Mouse (Mus musculus) kidney, postnatal 0 days (tissue): Measurements from ENCODE around the gene Ciao1. TPM values are rescaled to one million over a fixed set of nuclear protein-coding genes. Genes with fewer than 3 reads are reported as not detected.
A peak's percentile ranks its signal among the peaks of the same experiment; 100 is the strongest.

Experiments
- ATAC-seq: fragments of 200-750 bp; cut with Nextera tagmentation; replicated peaks from 2 replicates; pipeline ENCODE4 v1.8.0; 2017; ENCODE audit warnings: low read depth, moderate number of reproducible peaks, moderate TSS enrichment, moderate library complexity; ENCODE audit not compliant: low FRiP score
- DNase-seq: peaks from one replicate; pipeline ENCODE4 v3.0.0-alpha.2; 2016; ENCODE audit warnings: low spot score
- H3K27ac ChIP-seq: fragments of 300-500 bp; sonication (generic); 2 replicates; pipeline ENCODE4 v1.5.1; 2014; ENCODE audit warnings: mild to moderate bottlenecking
- H3K27me3 ChIP-seq: fragments of 300-500 bp; sonication (generic); 2 replicates; pipeline ENCODE4 v1.6.1; 2014; ENCODE audit warnings: low read length, mixed read lengths; ENCODE audit not compliant: insufficient read depth
- H3K36me3 ChIP-seq: fragments of 300-500 bp; sonication (generic); 2 replicates; pipeline ENCODE4 v1.6.1; 2014; ENCODE audit warnings: low read length, mixed read lengths; ENCODE audit not compliant: insufficient read depth
- H3K4me1 ChIP-seq: fragments of 300-500 bp; sonication (generic); replicated peaks from 2 replicates; pipeline ENCODE4 v1.6.1; 2014; ENCODE audit warnings: antibody characterized with exemption, low read length, mixed read lengths; ENCODE audit not compliant: insufficient read depth
- H3K4me2 ChIP-seq: fragments of 300-500 bp; sonication (generic); 2 replicates; pipeline ENCODE4 v1.6.1; 2014; ENCODE audit warnings: mild to moderate bottlenecking, low read length, moderate library complexity, mixed read lengths
- H3K4me3 ChIP-seq: fragments of 300-500 bp; sonication (generic); replicated peaks from 2 replicates; pipeline ENCODE4 v1.5.1; 2014; ENCODE audit warnings: low read depth, low read length
- H3K9ac ChIP-seq: fragments of 300-500 bp; sonication (generic); 2 replicates; pipeline ENCODE4 v1.6.1; 2014; ENCODE audit warnings: low read depth, low read length
- H3K9me3 ChIP-seq: fragments of 300-500 bp; sonication (generic); replicated peaks from 2 replicates; pipeline ENCODE4 v1.6.1; 2016; ENCODE audit warnings: low read length, inconsistent platforms, mixed read lengths
- CTCF ChIP-seq: IDR thresholded peaks from 2 replicates; pipeline ENCODE4 v1.5.1; 2016; ENCODE audit warnings: antibody characterized with exemption, low read depth, mild to moderate bottlenecking, moderate library complexity
- WGBS: fragments of 180-500 bp; shearing (Covaris S2); extraction: QIAGEN DNeasy Blood & Tissue Kit; methylation state at CpG from one replicate; pipeline ENCODE4 v1.1.7; 2014; 5-methylcytosine and 5-hydroxymethylcytosine counted together
- polyA plus RNA-seq: library from polyadenylated mRNA; unstranded; fragments of >200 nt; fragmentation: Nextera tagmentation; extraction: Ambion mirVana; gene quantifications from 2 replicates; pipeline ENCODE4 v1.2.1, GENCODE M21; 2015

Ciao1 gene
- polyA plus RNA-seq, 1 experiment from 2014 or later: 67.8 TPM

DNA sequence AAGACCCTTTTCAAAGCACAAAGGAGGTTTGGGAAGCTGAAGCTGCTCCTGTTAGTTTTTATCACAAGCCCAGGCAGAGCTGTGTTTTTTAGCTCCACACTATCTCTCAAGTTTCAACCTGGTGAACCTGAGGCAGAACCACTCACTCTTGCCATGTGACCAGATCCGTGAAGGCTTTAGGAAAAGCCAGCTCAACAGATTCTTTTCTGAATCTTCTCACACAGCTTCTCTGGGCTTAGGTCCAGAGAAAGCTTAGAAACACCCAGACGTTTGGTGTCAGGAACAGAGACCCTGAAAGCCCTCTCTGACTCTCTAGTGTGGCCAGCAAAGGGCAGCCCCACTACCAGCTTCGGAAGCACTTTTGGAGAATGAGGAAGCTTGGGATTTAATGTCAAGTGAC is 3.8 kb upstream of the Ciao1 start:
- no peak for ATAC-seq
- Histone ChIP-seq H3K4me2 (no peak overlapping the region), H3K27ac (peak overlapping the region; percentile 54; the same call in 1 of the 2 replicates), H3K9ac (no peak overlapping the region), H3K9me3 (no peaks in the 10 kb centered on the region), H3K4me1 (peaks cover 18% of the 10 kb centered on the region), H3K4me3 (no peak overlapping the region), H3K27me3 (no peaks in the 10 kb centered on the region), H3K36me3 (no peaks in the 10 kb centered on the region)
- no peak for TF ChIP-seq CTCF
- no peak for DNase-seq
- 52% methylated on average over 3 of the region's 3 CpGs for WGBS

- DNase-seq (no peak), ATAC-seq (no peak)
- no peak overlapping the region for H3K4me3 ChIP-seq
- H3K27me3 ChIP-seq: no peaks in the 10 kb centered on the region
- H3K27ac ChIP-seq: no peak overlapping the region
- H3K4me2 ChIP-seq: no peak overlapping the region
- H3K4me1 ChIP-seq: peaks cover 18% of the 10 kb centered on the region
- no peaks in the 10 kb centered on the region for H3K9me3 ChIP-seq
- no peak for TF ChIP-seq CTCF
- WGBS: 79% methylated on average over 9 of the region's 9 CpGs
- H3K36me3 ChIP-seq: 0 out of 2 replicates have a peak, but pooled peaks cover 4% of the 10 kb centered on the region
- H3K9ac ChIP-seq: no peak overlapping the region
Measured at GRCm38 (mm10) chr2:127250291-127251008, 2.8 kb upstream of the Ciao1 start.

GRCm38 (mm10) chr2:127248334-127249004 is 853 bp upstream of the Ciao1 start:
- H3K36me3 ChIP-seq: peaks cover 15% of the 10 kb centered on the region
- no peaks in the 10 kb centered on the region for H3K27me3 ChIP-seq
- H3K4me1 ChIP-seq: peaks cover 18% of the 10 kb centered on the region
- no peaks in the 10 kb centered on the region for H3K9me3 ChIP-seq
- peak; percentile 63 for DNase-seq
- WGBS: under 1% methylated on average over 39 of the region's 39 CpGs
- TF ChIP-seq CTCF: peak; percentile 63
- H3K27ac ChIP-seq: peak overlapping the region; percentile 86
- H3K4me2 ChIP-seq: peak overlapping the region; percentile 87
- peak overlapping the region; percentile 81 for H3K9ac ChIP-seq
- peak; percentile 44 for ATAC-seq
- peak overlapping the region; percentile 70 for H3K4me3 ChIP-seq

DNA sequence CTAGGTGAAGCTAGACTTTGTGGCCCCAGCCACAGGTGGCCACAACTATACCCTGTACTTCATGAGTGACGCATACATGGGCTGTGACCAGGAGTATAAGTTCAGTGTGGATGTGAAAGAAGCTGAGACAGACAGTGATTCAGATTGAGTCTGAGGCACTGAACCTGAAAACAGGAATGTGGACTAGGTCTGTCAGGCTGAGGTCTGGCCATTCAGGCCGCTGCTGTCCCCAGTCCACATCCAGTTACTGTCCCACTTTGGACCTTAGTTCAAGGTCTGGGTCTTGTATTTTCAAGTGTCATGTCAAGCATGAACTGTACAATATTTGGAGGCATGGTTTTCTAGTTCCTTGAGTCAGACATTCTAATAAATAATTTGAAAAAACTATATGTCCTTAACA is 7.6 kb downstream of the Ciao1 start:
- Histone ChIP-seq H3K27me3 (no peaks in the 10 kb centered on the region), H3K9me3 (no peaks in the 10 kb centered on the region), H3K27ac (no peak overlapping the region), H3K4me1 (no peaks in the 10 kb centered on the region), H3K9ac (no peak overlapping the region), H3K4me3 (no peak overlapping the region), H3K36me3 (peaks cover 54% of the 10 kb centered on the region), H3K4me2 (no peak overlapping the region)
- DNase-seq (peak; percentile 13), ATAC-seq (peak; percentile 90)
- WGBS: 92% methylated on average over 2 of the region's 2 CpGs
- TF ChIP-seq CTCF: no peak

DNA sequence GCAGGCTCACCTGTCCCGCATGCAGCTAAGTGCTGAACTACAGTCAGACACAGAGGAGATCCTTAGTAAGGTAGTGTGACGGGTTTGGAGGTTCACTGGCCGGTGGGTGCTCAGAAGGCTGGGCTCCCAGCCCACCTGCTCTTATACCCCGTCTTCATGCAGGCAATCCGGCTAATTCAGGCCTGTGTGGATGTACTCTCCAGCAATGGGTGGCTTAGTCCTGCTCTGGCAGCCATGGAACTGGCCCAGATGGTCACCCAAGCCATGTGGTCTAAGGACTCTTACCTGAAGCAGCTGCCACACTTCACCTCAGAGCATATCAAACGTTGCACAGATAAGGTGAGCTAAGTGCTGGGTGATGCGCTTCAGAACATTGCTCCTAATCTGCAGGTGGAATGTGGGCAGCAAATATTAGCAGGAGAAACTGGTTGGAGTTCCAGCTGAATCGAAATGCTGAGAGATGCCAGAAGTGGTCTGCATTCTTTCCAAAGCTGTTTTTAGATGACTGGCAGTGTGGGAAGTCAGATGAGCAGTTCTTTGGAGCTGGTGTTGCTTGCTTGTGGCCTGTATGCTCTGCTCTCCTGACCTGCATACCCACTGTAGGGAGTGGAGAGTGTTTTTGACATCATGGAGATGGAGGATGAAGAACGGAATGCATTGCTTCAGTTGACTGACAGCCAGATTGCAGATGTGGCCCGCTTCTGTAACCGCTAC is 9.6 kb downstream of the Ciao1 start:
- H3K27ac ChIP-seq: no peak overlapping the region
- ATAC-seq: no peak
- H3K4me2 ChIP-seq: no peak overlapping the region
- peaks cover 65% of the 10 kb centered on the region for H3K36me3 ChIP-seq
- H3K4me3 ChIP-seq: no peak overlapping the region
- H3K4me1 ChIP-seq: no peaks in the 10 kb centered on the region
- WGBS: 95% methylated on average over 11 of the region's 11 CpGs
- H3K27me3 ChIP-seq: no peaks in the 10 kb centered on the region
- TF ChIP-seq CTCF: no peak
- H3K9me3 ChIP-seq: no peaks in the 10 kb centered on the region
- H3K9ac ChIP-seq: no peak overlapping the region
- no peak for DNase-seq

DNA sequence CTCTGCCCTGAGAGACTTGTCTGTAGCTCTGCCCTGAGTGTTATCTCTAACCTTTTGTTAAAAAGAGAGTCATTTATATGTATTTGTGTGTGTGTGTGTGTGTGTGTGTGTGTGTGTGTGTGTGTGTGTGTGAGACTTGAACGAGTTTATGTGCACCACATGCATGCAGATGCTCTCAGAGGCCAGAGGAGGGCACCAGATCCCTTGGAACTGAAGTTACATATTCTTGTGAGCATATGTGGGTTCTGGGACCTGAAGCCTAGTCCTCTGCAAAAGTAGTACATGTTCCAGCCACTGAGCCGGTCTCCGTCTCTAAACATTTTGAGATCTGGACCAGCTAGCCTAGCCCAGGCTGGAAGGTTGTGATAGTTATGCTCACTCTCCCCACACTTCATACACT is 22.4 kb downstream of the Ciao1 start:
- Histone ChIP-seq H3K9ac (no peak overlapping the region), H3K36me3 (peaks cover 88% of the 10 kb centered on the region)

More for the DNA sequence above, 22.4 kb downstream of the Ciao1 start:
- TF ChIP-seq CTCF: peak; percentile 20; the same call in 1 of the 2 replicates
- Histone ChIP-seq H3K4me2 (no peak overlapping the region), H3K4me1 (no peaks in the 10 kb centered on the region), H3K27ac (no peak overlapping the region), H3K4me3 (no peak overlapping the region), H3K27me3 (no peaks in the 10 kb centered on the region), H3K9me3 (no peaks in the 10 kb centered on the region)
- WGBS: 97% methylated on average over 3 of the region's 3 CpGs
- no peak for ATAC-seq
- DNase-seq: no peak
